Mouse (Mus musculus) G1E (cell line): ENCODE results near the gene Dnajc6. TPM values are rescaled to one million over a fixed set of nuclear protein-coding genes. Genes with fewer than 3 reads are reported as not detected.

Experiments
- ATAC-seq: 2 replicates; pipeline ENCODE4 v1.8.0; 2016; ENCODE audit warnings: mild to moderate bottlenecking; ENCODE audit not compliant: insufficient number of reproducible peaks, poor library complexity, low FRiP score, severe bottlenecking; ENCODE audit errors: extremely low read depth
- DNase-seq: peaks from one replicate; pipeline ENCODE4 v3.0.0; 2012; ENCODE audit warnings: low spot score
- H3K27me3 ChIP-seq: 2 replicates; pipeline ENCODE4 v1.6.1; 2012; ENCODE audit warnings: mild to moderate bottlenecking, low read length, inconsistent platforms; ENCODE audit not compliant: insufficient read depth
- H3K36me3 ChIP-seq: replicated peaks from 2 replicates; pipeline ENCODE3; 2012; ENCODE audit warnings: mild to moderate bottlenecking, inconsistent platforms
- H3K4me1 ChIP-seq: 2 replicates; pipeline ENCODE4 v1.6.1; 2012; ENCODE audit warnings: low read depth, low read length, inconsistent platforms, mixed read lengths; ENCODE audit not compliant: insufficient read depth
- H3K4me3 ChIP-seq: 2 replicates; pipeline ENCODE4 v1.5.1; 2012; ENCODE audit warnings: low read depth, mild to moderate bottlenecking, inconsistent platforms, low read length, moderate library complexity, mixed read lengths
- H3K9me3 ChIP-seq: replicated peaks from 2 replicates; pipeline ENCODE4 v1.6.1; 2012; ENCODE audit warnings: inconsistent platforms
- CTCF ChIP-seq: IDR thresholded peaks from 2 replicates; pipeline ENCODE4 v1.5.1; 2012; ENCODE audit warnings: low read depth, low read length, inconsistent platforms, mixed read lengths
- GATA1 ChIP-seq: IDR thresholded peaks from 2 replicates; pipeline ENCODE4 v1.6.1; 2012; ENCODE audit warnings: borderline replicate concordance, low read length, inconsistent platforms, mixed read lengths
- GATA2 ChIP-seq: IDR thresholded peaks from 2 replicates; pipeline ENCODE4 v1.6.1; 2012; ENCODE audit warnings: low read depth, low read length, inconsistent platforms, borderline replicate concordance
- POLR2AphosphoS5 ChIP-seq: IDR thresholded peaks from 2 replicates; pipeline ENCODE4 v1.6.1; 2012; ENCODE audit warnings: low read depth, low read length, inconsistent platforms; ENCODE audit not compliant: insufficient replicate concordance
- TAL1 ChIP-seq: conservative IDR thresholded peaks from 2 replicates; pipeline ENCODE4 v1.6.1; 2012; ENCODE audit warnings: low read depth, low read length, inconsistent platforms, mixed read lengths
- polyA plus RNA-seq: library from polyadenylated mRNA; stranded (reverse); fragments of >175 nt; gene quantifications from 2 replicates; pipeline ENCODE4 v1.2.3, GENCODE M21; 2012
- total RNA-seq, 2 experiments: library from RNA; stranded (forward) in 1 of 2; stranded (reverse) in 1 of 2; fragments of 200-1000 nt in 1 of 2; fragments of >200 nt in 1 of 2; fragmentation: Nextera tagmentation in 1 of 2; gene quantifications; 2 replicates each; pipeline ENCODE4 v1.2.3; 2014 to 2017

The Dnajc6 gene
- total RNA-seq (2014; fragmentation: Nextera tagmentation) = not detected in 2 replicates
- 0.05 and 0.06 TPM in 2 replicates for total RNA-seq (2017)
- polyA plus RNA-seq = not detected in 2 replicates

GRCm38 (mm10) chr4:101496534-101497237 lies at the start of gene Dnajc6:
Dnajc6 (plus strand) TSS chr4:101496648.
- no peak for ATAC-seq
- Histone ChIP-seq H3K9me3 (peaks cover 8% of the 10 kb centered on the region), H3K4me1 (no peaks in the 10 kb centered on the region), H3K4me3 (no peak within 1 kb of the TSS), H3K36me3 (no peaks in the 10 kb centered on the region), H3K27me3 (no peaks in the 10 kb centered on the region)
- TF ChIP-seq CTCF (no peak), GATA2 (no peak), POLR2AphosphoS5 (no peak), TAL1 (no peak), GATA1 (no peak)
- no peak for DNase-seq

- no peak for DNase-seq
- H3K9me3 ChIP-seq = no peaks in the 10 kb centered on the region
- no peaks in the 10 kb centered on the region for H3K4me1 ChIP-seq
- TF ChIP-seq CTCF (no peak), TAL1 (no peak), POLR2AphosphoS5 (no peak), GATA1 (no peak), GATA2 (no peak)
- H3K36me3 ChIP-seq = no peaks in the 10 kb centered on the region
- H3K27me3 ChIP-seq = no peaks in the 10 kb centered on the region
- no peak for ATAC-seq
- H3K4me3 ChIP-seq = no peak overlapping the region
These were observed 47.7 kb upstream of the Dnajc6 start for GRCm38 (mm10) chr4:101448701-101449100.

- no peak overlapping the region for H3K4me3 ChIP-seq
- no peak for DNase-seq
- ATAC-seq = no peak
- no peaks in the 10 kb centered on the region for H3K9me3 ChIP-seq
- no peak for TF ChIP-seq TAL1
- TF ChIP-seq CTCF = no peak
- TF ChIP-seq POLR2AphosphoS5 = no peak
- no peak for TF ChIP-seq GATA2
- TF ChIP-seq GATA1 = no peak
- no peaks in the 10 kb centered on the region for H3K4me1 ChIP-seq
- no peaks in the 10 kb centered on the region for H3K36me3 ChIP-seq
- H3K27me3 ChIP-seq = no peaks in the 10 kb centered on the region
These were observed 47.1 kb upstream of the Dnajc6 start for GRCm38 (mm10) chr4:101449344-101449743.

- Histone ChIP-seq H3K4me1 (no peaks in the 10 kb centered on the region), H3K27me3 (no peaks in the 10 kb centered on the region), H3K9me3 (no peaks in the 10 kb centered on the region), H3K36me3 (no peaks in the 10 kb centered on the region), H3K4me3 (no peak overlapping the region)
- ATAC-seq (no peak), DNase-seq (no peak)
- TF ChIP-seq TAL1 = no peak
- TF ChIP-seq POLR2AphosphoS5 = no peak
- no peak for TF ChIP-seq GATA1
- TF ChIP-seq GATA2 = no peak
- no peak for TF ChIP-seq CTCF
These were observed 46.2 kb upstream of the Dnajc6 start for GRCm38 (mm10) chr4:101450150-101450780.

- Histone ChIP-seq H3K27me3 (no peaks in the 10 kb centered on the region), H3K9me3 (no peaks in the 10 kb centered on the region), H3K4me1 (no peaks in the 10 kb centered on the region), H3K36me3 (no peaks in the 10 kb centered on the region), H3K4me3 (no peak overlapping the region)
- no peak for ATAC-seq
- TF ChIP-seq GATA1 (no peak), CTCF (no peak), TAL1 (no peak), GATA2 (no peak), POLR2AphosphoS5 (no peak)
- no peak for DNase-seq
These were observed 45.4 kb upstream of the Dnajc6 start for GRCm38 (mm10) chr4:101451089-101451488.

- ATAC-seq (no peak), DNase-seq (no peak)
- Histone ChIP-seq H3K4me1 (no peaks in the 10 kb centered on the region), H3K4me3 (no peak overlapping the region), H3K9me3 (no peaks in the 10 kb centered on the region), H3K36me3 (no peaks in the 10 kb centered on the region), H3K27me3 (no peaks in the 10 kb centered on the region)
- no peak for TF ChIP-seq POLR2AphosphoS5
- no peak for TF ChIP-seq GATA2
- TF ChIP-seq GATA1 = no peak
- no peak for TF ChIP-seq TAL1
- no peak for TF ChIP-seq CTCF
These were observed 43.6 kb upstream of the Dnajc6 start for GRCm38 (mm10) chr4:101452829-101453228.
